Mouse (Mus musculus) gastrocnemius, adult 2 months (tissue): ENCODE results near the gene Igf2bp2. TPM values are rescaled to one million over a fixed set of nuclear protein-coding genes. Genes with fewer than 3 reads are reported as not detected.

Source experiments
- DNase-seq: peaks from one replicate; pipeline ENCODE4 v3.0.0; 2022
- H3K27ac ChIP-seq: fragments of 200-600 bp; 2 replicates; pipeline ENCODE4 v1.8.1; 2022; ENCODE audit warnings: mild to moderate bottlenecking
- H3K4me3 ChIP-seq: fragments of 200-600 bp; 2 replicates; pipeline ENCODE4 v1.8.1; 2022; ENCODE audit warnings: mild to moderate bottlenecking, moderate library complexity
- CTCF ChIP-seq: fragments of 200-600 bp; IDR thresholded peaks from 2 replicates; pipeline ENCODE4 v1.8.1; 2022; ENCODE audit warnings: antibody characterized with exemption, mild to moderate bottlenecking, moderate library complexity
- intact Hi-C: fragments of 180-260 bp; cut with DNase I; formaldehyde crosslinking; loops from one replicate; pipeline ENCODE4 v1.15.1; 2025
- long read RNA-seq, 2 experiments: library from polyadenylated mRNA; stranded (forward); transcript quantifications; one replicate each; pipeline ENCODE4 v2.0.0; 2021
- total RNA-seq, 2 experiments: library from RNA; stranded (reverse); gene quantifications; 2 replicates each; pipeline ENCODE4 v1.2.3; 2021

Gene Igf2bp2
- 1 to 10 TPM; 1.3 to 5.2 TPM for total RNA-seq
- long read RNA-seq, experiment 1, partial matches to known transcripts, result 0 of 7 reads
- long read RNA-seq, experiment 1, other reads (novel, unspliced or antisense), result 2 of 7 reads
- long read RNA-seq, experiment 2, partial matches to known transcripts, result 0 of 2 reads
- long read RNA-seq, experiment 2, other reads (novel, unspliced or antisense), result 0 of 2 reads

GRCm38 (mm10) chr16:22162512-22163455, at the start of gene Igf2bp2:
Igf2bp2 (minus strand) TSS chr16:22163299.
- intact Hi-C loops, result no loop called here
- no peak for TF ChIP-seq CTCF
- peak within 1 kb of the TSS; percentile 74 for H3K27ac ChIP-seq
- peak; percentile 81 for DNase-seq
- peak within 1 kb of the TSS; percentile 77 for H3K4me3 ChIP-seq

DNA sequence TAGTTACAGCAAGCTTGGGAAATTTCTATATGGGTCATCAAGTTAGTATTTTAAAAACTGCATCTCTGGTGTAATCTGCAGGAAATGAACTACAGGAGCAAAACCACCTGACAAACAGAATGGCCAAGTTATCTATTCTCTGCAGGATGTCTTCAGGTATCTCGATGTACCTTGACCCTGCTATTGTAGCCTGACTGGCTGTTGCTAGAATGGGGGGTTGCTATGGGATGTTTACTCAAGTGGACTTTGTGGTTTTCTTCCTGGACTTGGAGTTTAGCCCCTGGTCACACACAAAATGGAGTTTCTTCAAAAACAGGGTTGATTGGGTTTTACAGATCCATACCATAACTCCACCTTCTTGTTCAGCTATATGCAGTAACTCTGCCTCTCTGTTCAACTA, 40.4 kb upstream of the Igf2bp2 start:
- TF ChIP-seq CTCF, result no peak
- intact Hi-C loops, result no loop called here
- Histone ChIP-seq H3K27ac (no peak overlapping the region), H3K4me3 (no peak overlapping the region)
- DNase-seq, result no peak

DNA sequence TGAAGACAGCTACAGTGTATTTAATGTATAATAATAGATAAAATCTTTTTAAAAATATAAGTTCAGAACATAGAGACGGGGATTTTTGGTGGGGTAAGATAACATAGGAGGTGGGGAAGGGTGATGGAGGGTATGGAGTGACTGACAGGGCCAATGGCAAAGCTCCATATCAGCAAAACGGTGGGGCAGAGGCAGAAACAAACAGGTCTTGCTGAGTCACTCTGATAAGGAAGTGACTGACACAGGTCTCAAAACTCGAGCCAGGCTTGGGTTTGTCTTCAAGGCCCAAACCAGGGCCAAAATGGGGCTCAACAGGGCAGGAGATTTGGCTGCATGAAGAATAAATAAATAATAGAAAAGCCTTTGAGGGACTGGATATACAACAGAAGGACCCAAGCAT, 38.8 kb upstream of the Igf2bp2 start:
- Histone ChIP-seq H3K4me3 (no peak overlapping the region), H3K27ac (no peak overlapping the region)
- TF ChIP-seq CTCF, result no peak
- no peak for DNase-seq
- intact Hi-C loops, result no loop called here

GRCm38 (mm10) chr16:22200476-22200875, 37.4 kb upstream of the Igf2bp2 start:
- no peak for DNase-seq
- TF ChIP-seq CTCF, result no peak
- H3K4me3 ChIP-seq, result no peak overlapping the region
- H3K27ac ChIP-seq, result no peak overlapping the region
- intact Hi-C loops, result no loop called here

DNA sequence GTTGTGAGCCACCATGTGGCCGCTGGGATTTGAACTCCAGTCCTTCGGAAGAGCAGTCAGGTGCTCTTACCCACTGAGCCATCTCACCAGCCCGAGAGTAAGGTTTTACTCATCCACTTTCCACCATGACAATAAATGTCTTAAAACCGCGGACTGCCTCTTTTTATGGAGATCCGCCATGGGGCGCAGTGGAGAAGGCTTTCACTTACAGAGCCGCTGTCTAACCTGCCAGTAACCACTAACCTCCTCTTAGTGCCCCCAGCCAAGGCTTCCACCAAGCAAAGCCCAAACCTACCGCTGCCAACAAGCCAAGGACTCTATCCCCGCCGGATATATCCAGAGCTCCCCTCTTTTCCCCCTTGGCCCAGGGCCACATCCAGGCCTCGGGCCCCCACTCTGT, 24.3 kb upstream of the Igf2bp2 start:
- no peak for DNase-seq
- H3K27ac ChIP-seq, result no peak overlapping the region
- no peak for TF ChIP-seq CTCF
- intact Hi-C loops, result no loop called here
- no peak overlapping the region for H3K4me3 ChIP-seq

DNA sequence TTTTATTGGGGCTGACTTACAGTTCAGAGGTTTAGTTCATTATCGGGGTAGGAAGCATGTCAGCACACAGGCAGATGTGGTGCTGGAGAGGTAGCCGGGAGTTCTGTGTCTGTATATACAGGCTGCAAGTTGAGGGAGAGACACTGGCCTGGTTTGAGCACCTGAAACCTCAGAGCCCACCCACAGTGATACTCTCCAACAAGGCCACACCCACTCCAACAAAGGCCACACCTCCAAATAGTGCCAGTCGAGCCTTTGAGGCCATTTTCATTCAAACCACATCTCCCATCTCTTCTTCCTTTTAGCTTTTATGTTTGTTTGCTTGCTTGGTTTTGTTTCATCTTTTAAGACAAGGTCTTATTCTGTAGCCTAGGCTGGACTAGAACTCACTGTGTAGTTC, 22.3 kb upstream of the Igf2bp2 start:
- intact Hi-C loops, result no loop called here
- H3K27ac ChIP-seq, result no peak overlapping the region
- TF ChIP-seq CTCF, result no peak
- H3K4me3 ChIP-seq, result no peak overlapping the region
- DNase-seq, result no peak

GRCm38 (mm10) chr16:22184113-22184512, 21.0 kb upstream of the Igf2bp2 start:
- no peak overlapping the region for H3K4me3 ChIP-seq
- H3K27ac ChIP-seq, result no peak overlapping the region
- intact Hi-C loops, result no loop called here
- DNase-seq, result no peak
- no peak for TF ChIP-seq CTCF

- TF ChIP-seq CTCF, result no peak
- intact Hi-C loops, result no loop called here
These were observed 19.2 kb upstream of the Igf2bp2 start for GRCm38 (mm10) chr16:22182286-22182685.

DNA sequence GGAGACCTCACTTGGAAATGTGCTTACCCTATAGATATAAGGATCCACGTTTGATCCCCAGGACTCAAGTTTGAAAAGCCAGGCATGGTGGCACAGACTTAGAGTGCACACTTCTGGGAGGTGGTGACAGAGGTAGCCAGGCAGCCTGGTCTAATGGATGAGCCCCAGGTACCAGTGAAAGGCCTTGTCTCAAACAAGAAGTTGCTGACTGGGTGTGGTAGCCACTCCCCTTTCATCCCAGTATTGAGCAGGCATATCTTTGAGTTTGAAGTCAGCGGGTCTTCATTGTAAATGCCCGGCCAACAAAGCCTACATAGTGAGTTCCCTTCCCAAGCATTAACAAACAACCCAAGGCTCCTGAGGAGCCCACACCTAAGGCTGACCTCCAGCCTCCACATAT, 15.7 kb upstream of the Igf2bp2 start:
- intact Hi-C loops, result no loop called here
- H3K27ac ChIP-seq, result no peak overlapping the region
- DNase-seq, result no peak
- TF ChIP-seq CTCF, result no peak
- no peak overlapping the region for H3K4me3 ChIP-seq

More at GRCm38 (mm10) chr16:22182286-22182685, 19.2 kb upstream of the Igf2bp2 start:
- H3K27ac ChIP-seq, result no peak overlapping the region
- H3K4me3 ChIP-seq, result no peak overlapping the region
- no peak for DNase-seq

DNA sequence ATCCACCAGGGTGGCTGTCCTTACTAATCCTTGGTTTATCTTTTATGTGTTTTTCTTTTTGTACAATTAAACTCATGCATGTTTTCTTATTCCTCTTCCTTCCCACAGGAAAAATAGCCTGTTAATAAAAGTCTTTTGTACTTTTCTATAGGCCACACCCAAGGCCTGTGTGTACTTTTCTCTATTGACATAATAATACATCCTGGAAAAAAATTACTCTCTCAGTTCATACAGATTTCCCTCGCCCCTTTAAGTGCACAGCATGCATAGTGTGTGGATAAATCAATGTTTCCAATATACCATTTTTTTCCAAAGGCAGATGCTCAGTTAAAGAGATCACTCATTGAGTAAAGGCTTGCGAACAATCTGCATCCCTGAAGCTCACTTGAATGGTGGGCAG, 14.9 kb upstream of the Igf2bp2 start:
- Histone ChIP-seq H3K27ac (no peak overlapping the region), H3K4me3 (no peak overlapping the region)
- intact Hi-C loops, result no loop called here
- no peak for TF ChIP-seq CTCF
- no peak for DNase-seq

- no peak for TF ChIP-seq CTCF
- Histone ChIP-seq H3K4me3 (no peak overlapping the region), H3K27ac (no peak overlapping the region)
- no peak for DNase-seq
- intact Hi-C loops, result no loop called here
These were observed 5.6 kb upstream of the Igf2bp2 start for GRCm38 (mm10) chr16:22168731-22169130.

GRCm38 (mm10) chr16:22165556-22165955, 2.5 kb upstream of the Igf2bp2 start:
- TF ChIP-seq CTCF, result no peak
- intact Hi-C loops, result no loop called here
- Histone ChIP-seq H3K4me3 (no peak overlapping the region), H3K27ac (no peak overlapping the region)
- DNase-seq, result no peak

GRCm38 (mm10) chr16:22164446-22164845, 1.3 kb upstream of the Igf2bp2 start:
- no peak for TF ChIP-seq CTCF
- H3K27ac ChIP-seq, result no peak overlapping the region
- intact Hi-C loops, result no loop called here
- no peak overlapping the region for H3K4me3 ChIP-seq
- DNase-seq, result no peak
